Mouse (Mus musculus) midbrain, embryonic 16.5 days (tissue): ENCODE results near the gene Nkg7. TPM values are rescaled to one million over a fixed set of nuclear protein-coding genes. Genes with fewer than 3 reads are reported as not detected.

ENCODE experiments used
- ATAC-seq: fragments of 200-750 bp; cut with Nextera tagmentation; 2 replicates; pipeline ENCODE4 v1.8.0; 2017; ENCODE audit warnings: moderate TSS enrichment
- H3K27ac ChIP-seq: fragments of 300-500 bp; sonication (generic); 2 replicates; pipeline ENCODE4 v1.5.1; 2014; ENCODE audit warnings: mild to moderate bottlenecking, low read length, mixed read lengths
- H3K27me3 ChIP-seq: fragments of 300-500 bp; sonication (generic); 2 replicates; pipeline ENCODE4 v1.6.1; 2014; ENCODE audit warnings: low read depth, low read length, mixed read lengths; ENCODE audit not compliant: control insufficient read depth, insufficient read depth
- H3K36me3 ChIP-seq: fragments of 300-500 bp; sonication (generic); 2 replicates; pipeline ENCODE4 v1.6.1; 2014; ENCODE audit warnings: mild to moderate bottlenecking, low read length, moderate library complexity, mixed read lengths; ENCODE audit not compliant: control insufficient read depth, insufficient read depth
- H3K4me1 ChIP-seq: fragments of 300-500 bp; sonication (generic); 2 replicates; pipeline ENCODE4 v1.6.1; 2014; ENCODE audit warnings: mild to moderate bottlenecking, low read length, mixed read lengths; ENCODE audit not compliant: control insufficient read depth, insufficient read depth
- H3K4me2 ChIP-seq: fragments of 300-500 bp; sonication (generic); 2 replicates; pipeline ENCODE4 v1.6.1; 2014; ENCODE audit warnings: mild to moderate bottlenecking, low read length, mixed read lengths
- H3K4me3 ChIP-seq: fragments of 300-500 bp; sonication (generic); 2 replicates; pipeline ENCODE4 v1.5.1; 2014; ENCODE audit warnings: low read depth, mild to moderate bottlenecking, low read length, moderate library complexity, mixed read lengths
- H3K9ac ChIP-seq: fragments of 300-500 bp; sonication (generic); 2 replicates; pipeline ENCODE4 v1.6.1; 2014; ENCODE audit warnings: low read depth, low read length, mixed read lengths
- H3K9me3 ChIP-seq: fragments of 300-500 bp; sonication (generic); replicated peaks from 2 replicates; pipeline ENCODE4 v1.6.1; 2014; ENCODE audit warnings: mild to moderate bottlenecking, low read length, mixed read lengths; ENCODE audit not compliant: control insufficient read depth, poor library complexity, severe bottlenecking
- WGBS: fragments of 180-500 bp; shearing (Covaris S2); extraction: QIAGEN DNeasy Blood & Tissue Kit; methylation state at CpG from one replicate; pipeline ENCODE4 v1.1.7; 2014; 5-methylcytosine and 5-hydroxymethylcytosine counted together
- polyA plus RNA-seq: library from polyadenylated mRNA; unstranded; fragments of >200 nt; fragmentation: Nextera tagmentation; extraction: Ambion mirVana; gene quantifications from 2 replicates; pipeline ENCODE4 v1.2.1, GENCODE M21; 2015

The Nkg7 gene
- polyA plus RNA-seq, 1 experiment from 2014 or later = not detected

DNA sequence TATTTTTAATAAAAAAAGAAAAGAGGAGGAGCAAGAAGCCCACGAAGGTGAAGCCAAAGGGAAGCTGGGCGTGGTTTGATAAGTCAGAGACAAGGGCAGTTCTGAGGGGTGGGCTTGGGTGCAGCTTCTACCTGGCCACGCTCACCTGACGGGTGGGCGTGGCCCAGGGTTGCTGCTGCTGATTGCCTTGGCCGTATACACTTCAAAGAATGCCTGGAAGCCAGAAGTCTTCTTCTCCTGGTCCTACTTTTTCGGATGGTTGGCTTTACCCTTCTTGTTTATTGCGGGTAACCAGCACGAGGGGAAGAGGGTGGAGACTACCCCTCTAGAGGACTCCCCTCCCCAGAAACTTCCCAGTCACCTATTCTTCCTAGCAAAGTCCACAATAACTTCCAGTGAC is 5.8 kb downstream of the Nkg7 start:
- WGBS = 13% methylated on average over 9 of the region's 9 CpGs
- no peak for ATAC-seq

DNA sequence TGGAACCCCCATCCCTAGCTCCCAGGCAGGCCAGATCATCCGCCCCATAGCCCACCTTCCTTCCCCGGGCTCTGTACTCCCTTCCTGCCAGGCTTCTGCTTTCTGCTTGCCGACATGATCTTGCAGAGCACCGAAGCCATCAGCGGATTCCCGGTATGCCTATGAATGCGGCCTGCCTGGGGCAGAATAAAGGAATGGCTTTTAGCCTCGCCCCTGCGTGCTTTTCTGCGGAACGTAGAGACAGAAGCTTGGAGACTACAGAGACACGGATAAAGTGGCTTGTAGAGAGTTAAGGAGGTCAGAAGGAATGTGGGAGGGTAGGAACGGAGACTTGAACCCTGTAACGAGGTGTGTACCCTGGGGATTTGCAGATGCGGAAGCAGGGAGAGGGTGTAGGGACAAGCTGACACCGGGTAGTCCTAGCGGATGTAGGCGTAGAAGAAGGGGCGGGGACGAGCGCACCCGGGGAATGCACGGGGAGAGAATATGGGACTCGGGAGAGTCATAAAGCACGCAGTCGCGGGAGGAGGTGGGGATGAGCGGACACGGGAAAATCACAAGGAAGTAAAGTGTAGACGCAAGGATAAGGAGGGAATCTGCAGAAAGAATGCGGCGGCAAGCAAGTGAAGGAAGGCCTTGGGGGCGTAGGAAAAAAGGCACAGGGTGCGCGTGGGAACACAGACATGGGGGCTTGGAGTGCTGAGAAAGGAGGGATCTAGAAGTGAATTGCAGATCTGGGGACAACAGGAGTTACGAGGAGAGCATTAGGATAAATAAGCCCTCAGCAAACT is 6.4 kb downstream of the Nkg7 start:
- H3K9me3 ChIP-seq = no peaks in the 10 kb centered on the region
- H3K4me3 ChIP-seq = peak overlapping the region; percentile 45
- H3K36me3 ChIP-seq = no peaks in the 10 kb centered on the region
- H3K27me3 ChIP-seq = no peaks in the 10 kb centered on the region
- peak; percentile 85 for ATAC-seq
- under 1% methylated on average over 36 of the region's 36 CpGs for WGBS
- H3K4me2 ChIP-seq = peak overlapping the region; percentile 73
- H3K4me1 ChIP-seq = peaks cover 16% of the 10 kb centered on the region
- peak overlapping the region; percentile 90 for H3K27ac ChIP-seq
- peak overlapping the region; percentile 75 for H3K9ac ChIP-seq

More for the DNA sequence above, 5.8 kb downstream of the Nkg7 start:
- Histone ChIP-seq H3K36me3 (no peaks in the 10 kb centered on the region), H3K27me3 (no peaks in the 10 kb centered on the region), H3K9me3 (no peaks in the 10 kb centered on the region), H3K4me1 (peaks cover 16% of the 10 kb centered on the region), H3K4me2 (peak overlapping the region; percentile 73), H3K9ac (peak overlapping the region; percentile 75), H3K27ac (peak overlapping the region; percentile 90), H3K4me3 (peak overlapping the region; percentile 45)

- no peaks in the 10 kb centered on the region for H3K27me3 ChIP-seq
- peak; percentile 98 for ATAC-seq
- peak within 1 kb of the TSS; percentile 90 for H3K27ac ChIP-seq
- H3K4me1 ChIP-seq = peaks cover 16% of the 10 kb centered on the region
- no peaks in the 10 kb centered on the region for H3K36me3 ChIP-seq
- peak within 1 kb of the TSS; percentile 75 for H3K9ac ChIP-seq
- peak within 1 kb of the TSS; percentile 73 for H3K4me2 ChIP-seq
- under 1% methylated on average over 27 of the region's 27 CpGs for WGBS
- no peaks in the 10 kb centered on the region for H3K9me3 ChIP-seq
- H3K4me3 ChIP-seq = peak within 1 kb of the TSS; percentile 45
Observed at GRCm38 (mm10) chr7:43443917-43444293, 7.0 kb downstream of the Nkg7 start, which contains the start of the genes Etfb and Gm45233. Gene Etfb (plus strand): TSS chr7:43444083. Gene Gm45233 (plus strand): TSS chr7:43444128.

- Histone ChIP-seq H3K9ac (no peak overlapping the region), H3K36me3 (no peaks in the 10 kb centered on the region), H3K27me3 (no peaks in the 10 kb centered on the region), H3K4me1 (peaks cover 12% of the 10 kb centered on the region), H3K4me2 (no peak overlapping the region), H3K4me3 (no peak overlapping the region), H3K27ac (no peak overlapping the region), H3K9me3 (no peaks in the 10 kb centered on the region)
- WGBS = 96% methylated on average over 4 of the region's 4 CpGs
- no peak for ATAC-seq
Observed at GRCm38 (mm10) chr7:43447801-43448200, 10.9 kb downstream of the Nkg7 start.

DNA sequence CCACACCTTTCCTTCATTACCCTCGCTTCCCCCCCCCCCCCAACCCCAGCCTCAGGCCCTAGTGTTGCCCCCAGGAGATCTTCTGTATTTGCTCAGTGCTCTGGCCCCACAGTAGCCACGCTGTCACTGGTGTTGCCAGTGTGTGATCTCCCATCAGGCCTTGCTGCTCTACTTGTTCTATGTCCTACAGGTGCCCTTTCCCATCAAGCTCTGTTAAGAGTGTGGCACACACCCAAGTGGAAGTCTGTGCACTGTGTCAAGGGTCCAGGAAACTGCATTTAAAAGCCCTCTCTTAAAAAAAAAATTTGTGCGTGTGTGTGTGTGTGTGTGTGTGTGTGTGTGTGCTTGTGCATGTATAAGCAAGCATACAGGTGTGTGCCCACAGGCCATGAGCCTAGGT is 11.4 kb downstream of the Nkg7 start:
- ATAC-seq = no peak

GRCm38 (mm10) chr7:43449811-43450210 is 12.9 kb downstream of the Nkg7 start:
- Histone ChIP-seq H3K27ac (no peak overlapping the region), H3K4me1 (peaks cover 5% of the 10 kb centered on the region), H3K9me3 (no peaks in the 10 kb centered on the region), H3K36me3 (peaks cover 9% of the 10 kb centered on the region; the same call in 1 of the 2 replicates), H3K27me3 (no peaks in the 10 kb centered on the region), H3K9ac (no peak overlapping the region), H3K4me2 (no peak overlapping the region), H3K4me3 (no peak overlapping the region)
- WGBS = 100% methylated on average over 2 of the region's 2 CpGs
- ATAC-seq = no peak

More for the DNA sequence above, 11.4 kb downstream of the Nkg7 start:
- Histone ChIP-seq H3K9ac (no peak overlapping the region), H3K36me3 (no peaks in the 10 kb centered on the region), H3K27ac (no peak overlapping the region), H3K9me3 (no peaks in the 10 kb centered on the region), H3K27me3 (no peaks in the 10 kb centered on the region), H3K4me2 (no peak overlapping the region), H3K4me3 (no peak overlapping the region), H3K4me1 (peaks cover 11% of the 10 kb centered on the region)
- 88% methylated on average over 2 of the region's 3 CpGs for WGBS

- H3K4me3 ChIP-seq = no peak overlapping the region
- H3K27me3 ChIP-seq = no peaks in the 10 kb centered on the region
- ATAC-seq = no peak
- H3K4me1 ChIP-seq = no peaks in the 10 kb centered on the region
- no peak overlapping the region for H3K27ac ChIP-seq
- H3K9me3 ChIP-seq = no peaks in the 10 kb centered on the region
- WGBS = 95% methylated on average over 11 of the region's 11 CpGs
- no peak overlapping the region for H3K9ac ChIP-seq
- no peak overlapping the region for H3K4me2 ChIP-seq
- peaks cover 14% of the 10 kb centered on the region for H3K36me3 ChIP-seq
Observed at GRCm38 (mm10) chr7:43451726-43452125, 14.9 kb downstream of the Nkg7 start.

DNA sequence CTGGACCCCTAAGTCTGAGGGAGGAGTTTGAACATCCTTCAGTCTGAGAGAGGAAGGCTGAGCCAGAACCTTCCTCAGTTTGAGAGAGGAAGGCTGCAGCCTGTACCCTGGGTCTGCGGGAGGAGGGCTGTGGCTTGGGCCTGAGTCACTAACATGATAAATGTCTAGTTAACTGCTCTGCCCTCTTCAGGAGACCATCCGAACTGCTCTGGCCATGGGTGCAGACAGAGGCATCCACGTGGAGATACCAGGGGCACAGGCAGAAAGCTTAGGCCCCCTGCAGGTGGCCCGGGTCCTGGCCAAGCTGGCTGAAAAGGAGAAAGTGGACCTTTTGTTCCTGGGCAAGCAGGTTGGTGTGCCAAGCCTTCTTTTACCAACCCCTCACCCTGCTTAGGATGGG is 15.7 kb downstream of the Nkg7 start:
- H3K4me3 ChIP-seq = no peak overlapping the region
- H3K4me1 ChIP-seq = no peaks in the 10 kb centered on the region
- H3K27me3 ChIP-seq = no peaks in the 10 kb centered on the region
- peaks cover 18% of the 10 kb centered on the region for H3K36me3 ChIP-seq
- H3K27ac ChIP-seq = no peak overlapping the region
- H3K9ac ChIP-seq = no peak overlapping the region
- H3K9me3 ChIP-seq = no peaks in the 10 kb centered on the region
- H3K4me2 ChIP-seq = no peak overlapping the region
- WGBS = 54% methylated on average over 4 of the region's 4 CpGs
- ATAC-seq = no peak

- no peak overlapping the region for H3K9ac ChIP-seq
- H3K4me3 ChIP-seq = no peak overlapping the region
- 90% methylated on average over 14 of the region's 14 CpGs for WGBS
- no peak overlapping the region for H3K27ac ChIP-seq
- H3K27me3 ChIP-seq = no peaks in the 10 kb centered on the region
- no peaks in the 10 kb centered on the region for H3K9me3 ChIP-seq
- peaks cover 18% of the 10 kb centered on the region for H3K36me3 ChIP-seq
- ATAC-seq = no peak
- no peak overlapping the region for H3K4me2 ChIP-seq
- H3K4me1 ChIP-seq = no peaks in the 10 kb centered on the region
Observed at GRCm38 (mm10) chr7:43453599-43454355, 16.9 kb downstream of the Nkg7 start.
